Mouse (Mus musculus) thymus, adult 2 months (tissue): Measurements from ENCODE around the gene Actl11.

Experiments
- CTCF ChIP-seq: fragments of 200-500 bp; IDR thresholded peaks from 2 replicates; pipeline ENCODE4 v1.5.1; 2012; ENCODE audit warnings: mild to moderate bottlenecking, control low read depth, low read length, moderate library complexity, borderline replicate concordance; ENCODE audit not compliant: control insufficient read depth, poor library complexity, insufficient read depth; ENCODE audit errors: extremely low read depth
- POLR2A ChIP-seq: fragments of 200-500 bp; IDR thresholded peaks from 2 replicates; pipeline ENCODE4 v1.6.1; 2012; ENCODE audit warnings: mild to moderate bottlenecking, low read length, control low read depth, moderate library complexity; ENCODE audit not compliant: control insufficient read depth, poor library complexity, insufficient read depth; ENCODE audit errors: extremely low read depth

- TF ChIP-seq POLR2A (no peak), CTCF (no peak)
Measured at GRCm38 (mm10) chr9:107971690-107972541, 43.6 kb downstream of the Actl11 start.
